Mouse (Mus musculus): ENCODE results near the gene Serpinb6a. TPM values are rescaled to one million over a fixed set of nuclear protein-coding genes. Genes with fewer than 3 reads are reported as not detected.

Gene Serpinb6a
- 18.4 TPM for total RNA-seq (2023)

GRCm38 (mm10) chr13:34002058-34003006 is at the start of gene Serpinb6a, which contains the start of gene Ripk1:
Gene Serpinb6a (minus strand): TSS chr13:34002794.
Gene Ripk1 (plus strand): TSS chr13:34002363.

GRCm38 (mm10) chr13:34037172-34038055 is 34.8 kb upstream of the Serpinb6a start, which contains the start of gene Bphl:
Gene Bphl (plus strand): TSS chr13:34037597.

GRCm38 (mm10) chr13:33964206-33965046 is 38.2 kb downstream of the Serpinb6a start, which contains the start of gene Nqo2:
Gene Nqo2 (plus strand): TSS chr13:33964687.

GRCm38 (mm10) chr13:33905176-33905954 is 97.2 kb downstream of the Serpinb6a start, which contains the start of gene Serpinb6c:
Gene Serpinb6c (minus strand): TSS chr13:33905708.

Other genes starting within 250 kb of the Serpinb6a start
- gene Serpinb6e, start 159.4 kb downstream of the Serpinb6a start, total RNA-seq (2023): not detected
- gene Serpinb6c, start 97.1 kb downstream of the Serpinb6a start, total RNA-seq (2023): not detected
- 2.7 TPM for gene Nqo2, start 38.1 kb downstream of the Serpinb6a start, total RNA-seq (2023)
- gene Ripk1, start 431 bp downstream of the Serpinb6a start, total RNA-seq (2023): 73.5 TPM
- gene Bphl, start 34.8 kb upstream of the Serpinb6a start, total RNA-seq (2023): 19.2 TPM
- gene Tubb2a, start 75.2 kb upstream of the Serpinb6a start, total RNA-seq (2023): 39.3 TPM
- gene Tubb2b, start 127.7 kb upstream of the Serpinb6a start, total RNA-seq (2023): 4.6 TPM
- 36.5 TPM for gene Psmg4, start 160.2 kb upstream of the Serpinb6a start, total RNA-seq (2023)

Measured in CD4-positive naive resting alpha-beta T cell, adult 57 days (primary cell).